Mouse (Mus musculus): ENCODE measurements around the gene Cebpa. TPM values are rescaled to one million over a fixed set of nuclear protein-coding genes. Genes with fewer than 3 reads are reported as not detected.

The Cebpa gene
- total RNA-seq (2015; ENCODE audit: low replicate concordance), result 8.3 and 9.6 TPM in 2 replicates
- 0.30 and 1.3 TPM in 2 replicates for total RNA-seq (2017; ENCODE audit: low replicate concordance)

GRCm38 (mm10) chr7:35118841-35119413, at the start of gene Cebpa:
TSS of gene Cebpa (plus strand) at chr7:35119293.
- no peak for ATAC-seq (replicated peaks; ENCODE audit: low FRiP score, poor library complexity, severe bottlenecking)

DNA sequence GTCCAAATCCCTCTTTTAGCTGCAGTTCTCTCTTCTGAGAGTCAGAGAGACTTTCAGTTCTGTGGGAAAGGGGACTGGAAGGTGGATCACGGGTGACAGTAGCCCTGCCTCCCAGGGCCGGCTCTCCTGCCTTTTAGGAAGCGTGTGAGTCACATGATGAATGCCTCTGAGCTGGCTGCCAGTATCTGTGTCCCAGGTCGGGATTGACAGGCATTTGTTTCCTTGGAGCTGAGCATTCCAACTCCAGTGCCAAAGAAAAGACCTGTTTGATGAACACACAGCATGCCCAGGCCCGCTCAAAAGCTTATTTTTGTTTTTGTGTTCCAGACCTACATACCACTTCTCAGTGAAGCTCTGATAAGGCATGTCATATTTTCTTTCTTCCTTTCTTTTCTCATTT, 42.4 kb upstream of the Cebpa start:
- no peak for ATAC-seq (replicated peaks; ENCODE audit: low FRiP score, poor library complexity, severe bottlenecking)

DNA sequence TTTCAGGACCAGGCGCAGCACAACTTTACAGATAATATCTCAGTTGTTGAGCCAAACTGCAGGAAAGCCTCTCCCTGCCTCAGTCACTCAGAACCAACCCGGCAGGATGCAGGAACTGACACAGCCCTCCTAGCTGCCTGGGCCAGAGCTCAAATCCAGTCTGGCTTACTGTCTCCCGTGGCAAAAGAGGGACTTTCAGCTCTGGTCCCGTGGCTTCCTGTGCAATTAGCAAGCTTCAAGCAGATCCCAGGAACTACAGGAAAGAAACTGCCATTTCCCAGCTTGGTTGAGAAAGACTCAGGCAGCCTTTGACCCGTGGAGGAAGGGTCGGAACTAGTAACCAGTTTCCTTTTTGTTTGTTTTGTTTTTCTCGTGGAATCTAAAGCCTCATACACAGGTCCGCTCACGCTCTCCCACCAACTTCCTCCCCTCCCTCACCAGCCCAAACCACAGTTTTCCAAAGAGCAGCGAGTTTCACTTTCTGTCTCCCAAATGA, 38.2 kb upstream of the Cebpa start:
- no peak for ATAC-seq (replicated peaks; ENCODE audit: low FRiP score, poor library complexity, severe bottlenecking)

DNA sequence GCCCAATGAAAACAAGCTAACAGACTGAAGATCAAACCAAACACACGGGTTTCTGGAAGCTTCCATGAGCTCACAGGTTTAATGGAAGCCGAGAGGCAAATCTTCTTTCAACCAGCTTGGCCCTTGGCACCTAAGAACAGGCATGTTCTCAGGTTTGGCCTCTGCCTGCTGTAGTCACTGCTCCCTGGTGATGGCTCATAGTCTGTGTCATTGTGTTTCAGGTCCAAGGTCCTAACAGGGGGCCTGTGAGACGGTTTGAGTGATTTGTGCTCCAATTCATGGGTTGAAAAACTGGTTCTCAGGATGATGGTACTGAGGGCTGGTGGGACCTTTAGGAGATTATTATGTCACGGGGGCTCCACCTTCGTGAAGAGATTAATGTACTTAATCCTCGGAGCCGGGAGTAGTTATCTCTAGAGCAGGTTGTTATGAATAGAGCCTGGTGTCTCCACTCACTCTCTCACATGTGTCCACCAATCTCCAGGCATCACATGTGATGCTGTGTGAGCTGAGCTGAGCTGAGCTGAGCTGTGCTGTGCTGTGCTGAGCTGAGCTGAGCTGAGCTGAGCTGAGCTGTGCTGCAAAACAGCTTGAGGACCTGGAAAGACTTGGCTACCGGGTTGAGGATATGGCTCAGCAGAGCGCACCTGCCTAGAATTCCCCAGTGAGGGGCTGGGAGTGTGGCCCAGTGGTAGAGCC, 37.5 kb upstream of the Cebpa start:
- no peak for ATAC-seq (replicated peaks; ENCODE audit: low FRiP score, poor library complexity, severe bottlenecking)

DNA sequence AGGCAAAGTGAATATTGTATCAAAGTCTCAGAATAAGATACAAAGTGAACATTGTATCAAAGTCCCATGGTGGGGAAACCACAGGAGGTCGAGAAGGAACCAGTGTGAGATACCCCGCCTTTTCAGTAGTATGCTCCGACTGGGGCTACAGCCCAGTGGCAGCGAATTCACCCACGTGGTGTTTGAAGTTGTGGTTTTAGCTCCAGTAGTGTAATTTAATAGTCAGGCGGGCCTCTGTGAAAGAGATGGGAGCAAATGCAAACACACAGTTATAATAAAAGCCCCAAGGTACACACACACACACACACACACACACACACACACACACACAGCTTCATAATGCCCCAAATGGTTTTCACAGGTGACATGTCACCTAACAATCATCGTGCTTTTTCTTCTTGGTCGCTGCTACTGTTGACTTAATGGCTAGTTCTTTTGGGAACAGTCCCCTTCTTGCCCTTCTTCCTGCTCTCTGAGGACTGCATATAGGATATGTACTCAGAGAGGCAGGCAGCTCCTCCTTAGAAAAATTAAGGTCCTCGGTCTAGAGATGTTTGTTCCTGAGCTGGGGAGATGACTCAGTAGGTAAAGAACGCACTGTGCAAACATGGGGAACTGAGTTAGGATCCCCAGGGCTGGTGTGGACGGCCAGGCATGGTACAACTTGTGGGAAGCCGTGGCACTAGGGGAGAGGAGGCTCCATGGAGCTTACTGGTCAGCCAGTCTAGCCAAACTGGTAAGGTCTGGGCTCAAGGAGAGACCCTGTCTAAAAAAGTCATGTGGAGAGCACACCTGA, 34.3 kb upstream of the Cebpa start:
- ATAC-seq (replicated peaks; ENCODE audit: low FRiP score, poor library complexity, severe bottlenecking), result no peak

DNA sequence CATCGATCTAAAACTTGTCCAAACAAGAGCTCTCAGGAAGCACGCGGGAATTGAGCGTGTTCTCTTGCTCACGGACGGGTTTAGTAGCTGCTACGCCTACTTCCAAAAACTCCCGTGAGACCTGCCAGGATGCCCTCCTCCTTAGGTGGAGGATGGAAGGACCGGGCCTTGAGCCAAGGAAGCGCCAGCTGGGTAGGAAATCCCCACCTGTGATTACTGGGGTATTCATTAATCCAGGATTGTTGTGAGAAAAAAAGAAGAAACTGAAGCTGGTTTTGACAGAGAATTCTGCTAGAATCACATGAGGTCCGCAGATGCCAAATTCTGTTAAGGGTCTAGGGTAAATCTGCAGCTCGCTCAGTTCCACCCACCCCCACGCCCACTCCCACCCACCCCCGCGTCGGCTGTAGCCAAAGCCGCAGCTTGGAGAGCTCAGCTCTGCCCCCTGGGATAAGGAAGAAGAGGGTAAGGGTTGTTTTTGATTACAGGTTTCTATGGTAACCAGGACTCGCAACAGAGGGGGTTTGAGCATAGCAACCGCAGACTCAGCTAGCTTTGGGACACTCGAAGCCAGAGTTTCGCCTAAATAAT, 32.7 kb upstream of the Cebpa start:
- ATAC-seq (replicated peaks; ENCODE audit: low FRiP score, poor library complexity, severe bottlenecking), result no peak

GRCm38 (mm10) chr7:35090550-35090949, 28.5 kb upstream of the Cebpa start:
- no peak for ATAC-seq (replicated peaks; ENCODE audit: low FRiP score, poor library complexity, severe bottlenecking)

DNA sequence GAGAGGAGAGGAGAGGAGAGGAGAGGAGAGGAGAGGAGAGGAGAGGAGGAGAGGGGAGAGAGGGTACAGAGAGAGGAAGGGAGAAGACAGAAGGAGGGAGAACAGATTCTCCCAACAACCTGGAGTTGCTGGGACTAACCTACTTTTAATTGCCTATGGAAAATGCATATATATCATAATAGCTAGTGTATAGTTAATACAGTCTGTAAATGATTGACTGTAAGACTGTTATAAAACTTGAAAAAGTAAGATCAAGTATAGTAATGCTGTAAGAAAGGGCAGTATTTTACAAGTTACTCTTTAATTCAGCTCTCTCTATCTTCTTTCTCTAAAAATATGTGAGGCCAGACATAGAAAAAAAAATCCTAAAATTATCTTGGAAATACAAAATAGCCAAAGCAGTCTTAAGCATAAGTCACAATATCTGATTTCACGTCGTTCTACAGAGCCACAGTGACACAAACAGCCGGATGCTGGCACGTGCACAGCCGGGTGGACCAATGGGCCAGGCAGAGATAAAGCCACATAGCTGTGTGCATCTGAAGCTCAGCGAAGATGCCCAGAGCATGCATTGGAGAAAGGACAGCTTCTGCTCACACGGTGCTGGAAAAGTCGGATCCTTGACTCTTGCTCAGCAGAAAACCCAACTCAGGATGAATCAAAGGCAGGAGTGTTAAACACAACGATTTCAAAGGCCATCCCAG, 24.0 kb upstream of the Cebpa start:
- no peak for ATAC-seq (replicated peaks; ENCODE audit: low FRiP score, poor library complexity, severe bottlenecking)

GRCm38 (mm10) chr7:35098777-35099176, 20.3 kb upstream of the Cebpa start:
- ATAC-seq (replicated peaks; ENCODE audit: low FRiP score, poor library complexity, severe bottlenecking), result no peak

- no peak for ATAC-seq (replicated peaks; ENCODE audit: low FRiP score, poor library complexity, severe bottlenecking)
Measured at GRCm38 (mm10) chr7:35099528-35099927, 19.6 kb upstream of the Cebpa start.

DNA sequence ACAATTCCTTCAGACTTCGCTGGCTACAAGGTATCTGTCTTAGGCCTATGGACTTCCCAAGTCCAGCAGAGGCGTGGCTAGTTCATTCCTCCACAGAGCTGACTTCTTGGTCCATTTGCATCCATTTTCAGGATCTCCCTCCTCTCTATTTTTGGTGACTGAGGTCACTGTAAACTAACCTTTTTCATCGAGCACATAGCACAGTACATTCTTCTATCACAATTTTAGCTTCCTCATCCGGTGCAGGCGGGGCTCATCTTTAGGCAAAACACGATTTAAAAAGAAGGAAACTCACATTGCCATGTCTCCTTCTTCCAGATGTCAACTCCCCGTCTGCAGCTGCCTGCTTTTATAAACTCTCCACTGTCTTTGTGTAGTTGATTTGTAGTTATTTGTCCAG, 12.5 kb upstream of the Cebpa start:
- ATAC-seq (replicated peaks; ENCODE audit: low FRiP score, poor library complexity, severe bottlenecking), result no peak

GRCm38 (mm10) chr7:35107630-35108029, 11.5 kb upstream of the Cebpa start:
- ATAC-seq (replicated peaks; ENCODE audit: low FRiP score, poor library complexity, severe bottlenecking), result no peak

- ATAC-seq (replicated peaks; ENCODE audit: low FRiP score, poor library complexity, severe bottlenecking), result no peak
Measured at GRCm38 (mm10) chr7:35108046-35108445, 11.0 kb upstream of the Cebpa start.

DNA sequence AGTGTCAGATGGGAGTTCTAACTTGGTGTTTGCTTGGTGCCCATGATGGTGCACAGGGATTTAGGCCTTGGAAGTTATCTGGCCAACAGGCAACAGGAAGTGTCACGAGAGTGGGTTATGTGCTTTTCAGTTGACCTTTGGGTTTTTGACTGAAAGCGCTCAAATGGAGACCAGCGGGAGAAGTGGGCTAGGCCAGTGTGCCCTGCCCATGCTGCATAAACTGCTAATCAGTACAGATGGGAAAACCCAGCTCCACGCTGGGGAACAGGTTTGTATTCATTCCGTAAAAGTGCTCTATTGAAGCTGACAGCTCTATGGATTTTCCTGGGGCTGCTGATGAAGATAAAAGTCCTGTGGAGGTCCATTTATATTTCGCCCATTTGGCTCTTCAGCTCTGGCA, 10.4 kb upstream of the Cebpa start:
- ATAC-seq (replicated peaks; ENCODE audit: low FRiP score, poor library complexity, severe bottlenecking), result no peak

- no peak for ATAC-seq (replicated peaks; ENCODE audit: low FRiP score, poor library complexity, severe bottlenecking)
Measured at GRCm38 (mm10) chr7:35113136-35113535, 6.0 kb upstream of the Cebpa start.

GRCm38 (mm10) chr7:35113721-35114120, 5.4 kb upstream of the Cebpa start:
- ATAC-seq (replicated peaks; ENCODE audit: low FRiP score, poor library complexity, severe bottlenecking), result no peak

DNA sequence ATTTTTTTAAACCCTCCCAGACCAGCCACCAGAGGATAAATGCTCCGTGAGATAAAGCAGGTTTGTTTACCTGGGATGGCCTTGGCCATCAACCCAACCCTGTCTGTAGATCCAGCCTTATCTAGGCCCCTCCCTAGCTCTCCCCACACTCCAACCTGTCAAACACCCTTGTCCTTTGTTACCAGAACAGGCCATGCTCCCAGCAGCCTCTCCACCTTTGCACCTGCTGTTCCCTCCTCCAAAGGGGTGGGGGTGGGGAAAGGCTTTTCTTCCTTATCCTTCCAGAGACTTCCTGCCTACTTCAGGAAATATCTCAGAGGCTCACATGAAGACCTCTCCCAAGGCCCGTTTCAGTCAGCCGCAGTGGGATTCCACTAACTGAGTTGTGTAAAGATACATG, 2.6 kb upstream of the Cebpa start:
- ATAC-seq (replicated peaks; ENCODE audit: low FRiP score, poor library complexity, severe bottlenecking), result no peak

- ATAC-seq (replicated peaks; ENCODE audit: low FRiP score, poor library complexity, severe bottlenecking), result no peak
Measured at GRCm38 (mm10) chr7:35117052-35117451, 2.0 kb upstream of the Cebpa start.

DNA sequence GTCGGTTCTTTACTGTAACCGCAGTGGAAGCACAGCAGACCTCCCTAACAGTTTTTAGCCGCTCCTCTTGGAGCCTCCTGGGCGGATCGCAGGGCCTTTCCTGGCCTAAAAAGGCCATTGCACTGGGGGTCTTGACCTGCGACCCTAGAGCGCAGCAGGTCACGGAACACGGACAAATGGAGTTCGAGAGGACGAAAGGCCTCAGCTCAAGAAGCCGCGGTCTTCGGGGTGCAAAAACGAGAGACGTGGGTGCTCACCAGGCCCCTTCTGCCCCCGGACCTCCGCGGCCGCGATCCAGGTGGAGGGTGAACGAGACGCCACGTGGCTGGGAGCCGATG, 1.4 kb upstream of the Cebpa start:
- no peak for ATAC-seq (replicated peaks; ENCODE audit: low FRiP score, poor library complexity, severe bottlenecking)
